Mouse (Mus musculus): ENCODE measurements around the gene Coa4. TPM values are rescaled to one million over a fixed set of nuclear protein-coding genes. Genes with fewer than 3 reads are reported as not detected.

Gene Coa4
- polyA plus RNA-seq, 1 experiment from 2014 or later: 15.5 TPM

- H3K36me3 ChIP-seq (replicated peaks; ENCODE audit: control insufficient read depth, insufficient read depth, low read depth, low read length): peaks cover 3% of the 10 kb centered on the region; the same call in 1 of the 2 replicates
- no peaks in the 10 kb centered on the region for H3K27me3 ChIP-seq (ENCODE audit: control insufficient read depth, insufficient read depth, low read length)
These were observed 35.6 kb upstream of the Coa4 start for GRCm38 (mm10) chr7:100501027-100501843.

DNA sequence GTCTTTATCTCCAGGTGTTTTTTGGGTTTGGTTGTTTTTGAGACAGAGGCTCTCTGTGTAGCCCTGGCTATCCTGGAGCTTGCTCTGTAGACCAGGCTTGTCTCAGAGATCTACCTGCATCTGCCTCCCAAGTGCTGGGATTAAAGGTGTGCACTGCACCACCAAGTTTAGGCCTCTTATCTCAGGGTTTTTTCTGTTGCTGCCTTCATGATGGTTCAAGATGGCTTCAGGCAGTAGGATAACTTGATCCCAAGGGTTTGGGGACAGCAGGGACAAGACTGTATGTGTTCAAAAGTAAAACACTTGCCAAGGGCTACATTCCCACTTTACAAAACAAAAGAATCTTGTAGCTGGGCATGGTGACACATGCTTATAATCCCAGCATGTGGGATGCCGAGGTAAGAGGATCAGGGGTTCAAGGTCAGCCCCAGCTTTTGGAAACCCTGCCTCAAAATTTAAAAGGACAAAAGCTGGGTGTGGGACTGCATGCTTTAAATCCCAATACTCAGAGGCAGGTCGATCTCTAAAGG is 35.0 kb upstream of the Coa4 start:
- Histone ChIP-seq H3K4me1 (ENCODE audit: control insufficient read depth, insufficient read depth, low read length) (no peaks in the 10 kb centered on the region), H3K9me3 (replicated peaks; ENCODE audit: control insufficient read depth, low read length) (no peaks in the 10 kb centered on the region), H3K36me3 (replicated peaks; ENCODE audit: control insufficient read depth, insufficient read depth, low read depth, low read length) (peaks cover 3% of the 10 kb centered on the region; the same call in 1 of the 2 replicates), H3K4me2 (ENCODE audit: low read depth, low read length) (no peak overlapping the region), H3K27me3 (ENCODE audit: control insufficient read depth, insufficient read depth, low read length) (no peaks in the 10 kb centered on the region), H3K9ac (replicated peaks; ENCODE audit: low read length) (no peak overlapping the region), H3K4me3 (ENCODE audit: low read depth, low read length) (no peak overlapping the region), H3K27ac (replicated peaks; ENCODE audit: low read depth, low read length) (no peak overlapping the region)
- WGBS: 64% methylated on average over 2 of the region's 2 CpGs
- DNase-seq (ENCODE audit: low spot score) (no peak), ATAC-seq (replicated peaks; ENCODE audit: insufficient number of reproducible peaks, low FRiP score, low TSS enrichment, low read depth) (no peak)

More at GRCm38 (mm10) chr7:100501027-100501843, 35.6 kb upstream of the Coa4 start:
- Histone ChIP-seq H3K9me3 (replicated peaks; ENCODE audit: control insufficient read depth, low read length) (no peaks in the 10 kb centered on the region), H3K27ac (replicated peaks; ENCODE audit: low read depth, low read length) (no peak overlapping the region), H3K4me2 (ENCODE audit: low read depth, low read length) (no peak overlapping the region), H3K4me3 (ENCODE audit: low read depth, low read length) (no peak overlapping the region), H3K9ac (replicated peaks; ENCODE audit: low read length) (no peak overlapping the region), H3K4me1 (ENCODE audit: control insufficient read depth, insufficient read depth, low read length) (no peaks in the 10 kb centered on the region)
- DNase-seq (ENCODE audit: low spot score) (no peak), ATAC-seq (replicated peaks; ENCODE audit: insufficient number of reproducible peaks, low FRiP score, low TSS enrichment, low read depth) (no peak)
- 71% methylated on average over 6 of the region's 6 CpGs for WGBS

DNA sequence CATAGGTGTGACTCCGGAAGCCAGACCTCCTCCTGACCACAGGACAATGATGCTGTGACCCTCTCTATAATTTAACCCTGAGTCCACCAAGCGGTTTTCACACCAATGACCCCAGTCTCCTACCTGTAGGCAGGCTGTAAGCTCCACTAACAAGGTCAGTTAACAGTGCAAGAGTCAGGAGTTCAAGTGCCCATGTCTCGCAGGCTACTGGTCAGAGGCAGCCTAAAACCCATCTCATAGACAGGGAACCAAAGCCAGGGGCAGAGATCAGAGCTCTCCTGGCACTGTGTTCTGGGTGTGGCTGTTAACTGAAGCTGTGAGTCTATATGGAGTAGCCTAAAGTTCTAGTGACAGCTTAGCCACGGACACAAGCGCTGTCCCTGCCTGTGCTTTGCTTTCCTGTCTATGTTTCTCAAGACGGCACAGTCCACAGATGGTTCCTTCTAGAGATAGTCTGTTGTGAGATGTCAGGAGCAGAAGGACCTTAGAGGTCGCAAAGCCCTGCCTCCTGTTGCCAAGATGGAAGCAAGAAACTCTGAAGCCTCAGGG is 34.4 kb upstream of the Coa4 start:
- WGBS: 81% methylated on average over 7 of the region's 7 CpGs
- ATAC-seq (replicated peaks; ENCODE audit: insufficient number of reproducible peaks, low FRiP score, low TSS enrichment, low read depth) (no peak), DNase-seq (ENCODE audit: low spot score) (no peak)
- no peak overlapping the region for H3K9ac ChIP-seq (replicated peaks; ENCODE audit: low read length)
- no peaks in the 10 kb centered on the region for H3K27me3 ChIP-seq (ENCODE audit: control insufficient read depth, insufficient read depth, low read length)
- H3K4me3 ChIP-seq (ENCODE audit: low read depth, low read length): no peak overlapping the region
- peaks cover 3% of the 10 kb centered on the region; the same call in 1 of the 2 replicates for H3K36me3 ChIP-seq (replicated peaks; ENCODE audit: control insufficient read depth, insufficient read depth, low read depth, low read length)
- no peaks in the 10 kb centered on the region for H3K9me3 ChIP-seq (replicated peaks; ENCODE audit: control insufficient read depth, low read length)
- H3K4me2 ChIP-seq (ENCODE audit: low read depth, low read length): no peak overlapping the region
- no peak overlapping the region for H3K27ac ChIP-seq (replicated peaks; ENCODE audit: low read depth, low read length)
- H3K4me1 ChIP-seq (ENCODE audit: control insufficient read depth, insufficient read depth, low read length): no peaks in the 10 kb centered on the region

- WGBS: 91% methylated on average over 5 of the region's 5 CpGs
- H3K36me3 ChIP-seq (replicated peaks; ENCODE audit: control insufficient read depth, insufficient read depth, low read depth, low read length): peaks cover 2% of the 10 kb centered on the region; the same call in 1 of the 2 replicates
- ATAC-seq (replicated peaks; ENCODE audit: insufficient number of reproducible peaks, low FRiP score, low TSS enrichment, low read depth) (no peak), DNase-seq (ENCODE audit: low spot score) (no peak)
- no peak overlapping the region for H3K4me2 ChIP-seq (ENCODE audit: low read depth, low read length)
- H3K4me1 ChIP-seq (ENCODE audit: control insufficient read depth, insufficient read depth, low read length): no peaks in the 10 kb centered on the region
- H3K9ac ChIP-seq (replicated peaks; ENCODE audit: low read length): no peak overlapping the region
- no peaks in the 10 kb centered on the region for H3K27me3 ChIP-seq (ENCODE audit: control insufficient read depth, insufficient read depth, low read length)
- no peaks in the 10 kb centered on the region for H3K9me3 ChIP-seq (replicated peaks; ENCODE audit: control insufficient read depth, low read length)
- H3K27ac ChIP-seq (replicated peaks; ENCODE audit: low read depth, low read length): no peak overlapping the region
- H3K4me3 ChIP-seq (ENCODE audit: low read depth, low read length): no peak overlapping the region
These were observed 33.8 kb upstream of the Coa4 start for GRCm38 (mm10) chr7:100503076-100503475.

- no peak overlapping the region for H3K9ac ChIP-seq (replicated peaks; ENCODE audit: low read length)
- H3K27ac ChIP-seq (replicated peaks; ENCODE audit: low read depth, low read length): no peak overlapping the region
- no peaks in the 10 kb centered on the region for H3K4me1 ChIP-seq (ENCODE audit: control insufficient read depth, insufficient read depth, low read length)
- no peak overlapping the region for H3K4me2 ChIP-seq (ENCODE audit: low read depth, low read length)
- H3K4me3 ChIP-seq (ENCODE audit: low read depth, low read length): no peak overlapping the region
- no peak for ATAC-seq (replicated peaks; ENCODE audit: insufficient number of reproducible peaks, low FRiP score, low TSS enrichment, low read depth)
- H3K9me3 ChIP-seq (replicated peaks; ENCODE audit: control insufficient read depth, low read length): no peaks in the 10 kb centered on the region
- no peaks in the 10 kb centered on the region for H3K27me3 ChIP-seq (ENCODE audit: control insufficient read depth, insufficient read depth, low read length)
- WGBS: 86% methylated on average over 13 of the region's 13 CpGs
- no peaks in the 10 kb centered on the region for H3K36me3 ChIP-seq (replicated peaks; ENCODE audit: control insufficient read depth, insufficient read depth, low read depth, low read length)
- DNase-seq (ENCODE audit: low spot score): no peak
These were observed 32.0 kb upstream of the Coa4 start for GRCm38 (mm10) chr7:100504740-100505487.

DNA sequence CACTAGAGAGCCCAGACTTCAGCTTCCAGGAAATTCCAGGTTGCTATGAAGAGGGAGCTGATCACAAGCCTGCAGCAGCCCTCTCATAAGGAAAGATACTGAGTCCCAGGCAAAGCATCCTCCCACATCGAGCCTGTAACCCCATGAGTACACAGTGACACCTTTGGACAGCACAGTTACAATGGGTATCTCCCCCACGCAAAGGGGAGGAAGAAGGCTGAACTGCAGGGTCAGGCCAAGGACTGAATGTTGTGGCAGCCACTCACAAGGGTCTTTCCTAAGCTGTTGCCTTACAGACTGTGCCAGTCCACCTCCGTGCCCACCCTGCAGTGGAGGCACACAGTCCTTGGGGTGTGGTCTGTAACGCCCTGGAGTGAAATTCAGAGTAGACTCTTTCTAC is 30.4 kb upstream of the Coa4 start:
- Histone ChIP-seq H3K27ac (replicated peaks; ENCODE audit: low read depth, low read length) (no peak overlapping the region), H3K9me3 (replicated peaks; ENCODE audit: control insufficient read depth, low read length) (no peaks in the 10 kb centered on the region), H3K4me2 (ENCODE audit: low read depth, low read length) (no peak overlapping the region), H3K9ac (replicated peaks; ENCODE audit: low read length) (no peak overlapping the region), H3K4me3 (ENCODE audit: low read depth, low read length) (no peak overlapping the region), H3K27me3 (ENCODE audit: control insufficient read depth, insufficient read depth, low read length) (no peaks in the 10 kb centered on the region), H3K36me3 (replicated peaks; ENCODE audit: control insufficient read depth, insufficient read depth, low read depth, low read length) (no peaks in the 10 kb centered on the region), H3K4me1 (ENCODE audit: control insufficient read depth, insufficient read depth, low read length) (no peaks in the 10 kb centered on the region)
- 69% methylated on average over 4 of the region's 4 CpGs for WGBS
- DNase-seq (ENCODE audit: low spot score) (no peak), ATAC-seq (replicated peaks; ENCODE audit: insufficient number of reproducible peaks, low FRiP score, low TSS enrichment, low read depth) (no peak)

DNA sequence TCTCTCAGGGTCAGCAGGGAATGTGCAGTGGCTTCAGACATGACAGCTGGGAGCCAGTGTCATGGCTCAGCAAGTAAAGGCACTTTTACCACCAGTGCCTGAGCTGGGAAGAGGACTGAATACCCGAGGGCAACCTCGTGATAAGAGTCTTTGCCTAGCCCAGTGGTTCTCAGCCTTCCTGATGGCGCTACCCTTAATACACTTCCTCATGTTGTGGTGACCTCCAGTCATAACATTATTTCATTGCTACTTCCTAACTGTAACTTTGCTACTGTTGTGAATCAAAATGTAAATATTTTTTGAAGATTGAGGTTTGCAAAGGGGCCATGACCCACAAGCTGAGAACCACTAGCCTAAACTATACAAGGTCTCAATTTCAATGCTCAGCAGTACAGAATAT is 28.2 kb upstream of the Coa4 start:
- H3K9me3 ChIP-seq (replicated peaks; ENCODE audit: control insufficient read depth, low read length): no peaks in the 10 kb centered on the region
- H3K27ac ChIP-seq (replicated peaks; ENCODE audit: low read depth, low read length): no peak overlapping the region
- H3K4me2 ChIP-seq (ENCODE audit: low read depth, low read length): no peak overlapping the region
- H3K9ac ChIP-seq (replicated peaks; ENCODE audit: low read length): no peak overlapping the region
- no peaks in the 10 kb centered on the region for H3K27me3 ChIP-seq (ENCODE audit: control insufficient read depth, insufficient read depth, low read length)
- no peak for ATAC-seq (replicated peaks; ENCODE audit: insufficient number of reproducible peaks, low FRiP score, low TSS enrichment, low read depth)
- H3K36me3 ChIP-seq (replicated peaks; ENCODE audit: control insufficient read depth, insufficient read depth, low read depth, low read length): no peaks in the 10 kb centered on the region
- DNase-seq (ENCODE audit: low spot score): no peak
- H3K4me1 ChIP-seq (ENCODE audit: control insufficient read depth, insufficient read depth, low read length): no peaks in the 10 kb centered on the region
- no peak overlapping the region for H3K4me3 ChIP-seq (ENCODE audit: low read depth, low read length)
- 76% methylated on average over 3 of the region's 3 CpGs for WGBS
